ENCODE assay signal across 21 mouse cellular contexts in the genomic region with DNA sequence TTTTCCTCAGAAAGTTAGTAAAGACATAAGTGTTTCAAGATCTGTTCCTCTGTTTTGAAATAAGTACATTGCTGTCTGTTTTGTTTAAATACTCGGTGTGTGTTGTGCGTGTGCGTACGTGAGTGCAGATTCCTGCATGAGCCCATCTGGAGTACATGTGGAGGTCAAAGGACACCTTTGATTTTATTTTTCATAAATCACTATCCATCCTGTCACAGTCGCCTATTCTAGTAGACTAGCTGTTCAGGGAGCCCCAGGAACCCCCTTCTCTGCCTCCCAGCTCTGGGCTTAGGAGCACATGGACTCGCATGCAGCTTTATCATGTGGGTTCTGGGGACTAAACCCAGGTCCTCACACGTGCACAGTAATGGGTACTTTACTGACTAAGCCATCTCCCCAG. TPM values are rescaled to one million over a fixed set of nuclear protein-coding genes. Genes with fewer than 3 reads are reported as not detected.
"Had no signal": no experiment of that assay in that cellular context is flagged by ENCODE, and none has a peak within 500 bp of the region (broad histone marks: within the 10 kb centered on the region; RNA-seq: fewer than 3 reads in every experiment).

No protein-coding gene starts in this region.

- H3K4me1 ChIP-seq: midbrain, embryonic 13.5 days; midbrain, embryonic 15.5 days had no signal

- DNase-seq: lung, adult 18-20 months; lung, embryonic 14.5 days; lung, postnatal 4 days; right cerebral cortex, postnatal 14 days; thymus, adult 2 months; thymus, postnatal 14 days; thymus, postnatal 36 days had no signal

- H3K36me3 ChIP-seq: midbrain, embryonic 13.5 days; midbrain, embryonic 15.5 days; neural tube, embryonic 12.5 days; stomach, embryonic 15.5 days had no signal

- ATAC-seq: lung, postnatal 0 days; midbrain, embryonic 13.5 days; midbrain, embryonic 15.5 days had no signal

- H3K9me3 ChIP-seq: midbrain, embryonic 13.5 days; midbrain, embryonic 15.5 days; neural tube, embryonic 12.5 days; stomach, embryonic 15.5 days had no signal

- H3K4me3 ChIP-seq: midbrain, embryonic 13.5 days; midbrain, embryonic 15.5 days; neural tube, embryonic 12.5 days; stomach, embryonic 15.5 days had no signal

- H3K27me3 ChIP-seq: stomach, embryonic 15.5 days had no signal

- H3K27ac ChIP-seq: liver, embryonic 14.5 days; midbrain, embryonic 13.5 days; midbrain, embryonic 15.5 days; neural tube, embryonic 12.5 days; stomach, embryonic 15.5 days; stomach, postnatal 0 days had no signal

RNA-seq across cellular contexts. Expression of a gene that starts 8.6 kb away (rescaled TPM):
- total RNA-seq: megakaryocyte, adult 5-6 weeks; megakaryocyte-erythroid progenitor cell, adult 5-6 weeks; monocyte, adult 5-6 weeks had no signal
- polyA plus RNA-seq: midbrain, embryonic 13.5 days; midbrain, postnatal 0 days; neural tube, embryonic 12.5 days; neural tube, embryonic 14.5 days; spleen, adult 2 months; testis, adult 2 months had no signal
